Mouse (Mus musculus) c-Kit-negative CD71-positive TER-119-positive erythroid progenitor cells, embryonic 14.5 days (primary cell): ENCODE data around the gene Mctp1.
"Not testable (repeated sequence)": the region's sequence is repeated elsewhere in the genome, so short reads cannot be mapped to it uniquely, and the experiment has no call there.

Source experiments
- DNase-seq: peaks from one replicate; pipeline ENCODE4 v3.0.0-alpha.2; 2013; ENCODE audit warnings: low read depth, low spot score

The Mctp1 gene

GRCm38 (mm10) chr13:76932933-76933332 is 548.6 kb downstream of the Mctp1 start:
- no peak for DNase-seq

DNA sequence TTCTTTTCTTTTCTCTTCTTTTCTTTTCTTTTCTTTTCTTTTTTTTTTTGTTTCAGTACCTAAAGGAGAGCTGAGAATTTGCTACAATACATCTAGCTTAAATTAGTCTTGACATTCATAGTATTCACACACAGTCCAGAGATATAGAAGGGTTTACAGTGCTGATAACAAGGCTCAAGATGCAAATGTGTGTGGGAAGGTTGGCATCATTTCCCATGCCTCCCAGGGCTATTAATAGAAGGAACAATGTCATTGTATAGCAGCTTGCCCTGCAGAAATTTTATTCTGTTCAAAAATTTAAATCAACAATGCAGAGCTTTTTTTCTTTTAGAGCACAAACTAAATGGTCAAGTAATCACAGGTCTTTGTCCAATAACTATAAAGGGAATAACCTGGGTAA is 564.9 kb downstream of the Mctp1 start:
- DNase-seq = no peak

DNA sequence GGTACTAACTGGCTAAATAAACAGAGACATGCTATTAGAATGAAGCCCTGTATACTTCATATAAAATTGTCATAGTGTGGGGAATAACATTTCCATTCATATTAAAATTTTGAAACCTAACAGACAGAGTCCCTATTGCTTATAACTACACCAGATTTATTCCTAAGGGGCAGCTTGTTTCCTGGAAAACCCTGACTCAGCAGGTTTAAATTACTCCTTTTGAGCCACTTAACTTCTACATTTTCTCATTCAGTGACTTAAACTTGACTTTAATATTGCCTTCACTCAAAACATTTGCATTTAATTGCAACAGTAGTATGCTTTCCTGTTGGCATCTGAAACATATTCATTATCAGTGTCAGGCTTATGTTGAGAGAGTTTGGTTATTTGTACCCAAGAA is 583.3 kb downstream of the Mctp1 start:
- DNase-seq = no peak

- DNase-seq = no peak
Observed at GRCm38 (mm10) chr13:76969386-76969785, 585.1 kb downstream of the Mctp1 start.

DNA sequence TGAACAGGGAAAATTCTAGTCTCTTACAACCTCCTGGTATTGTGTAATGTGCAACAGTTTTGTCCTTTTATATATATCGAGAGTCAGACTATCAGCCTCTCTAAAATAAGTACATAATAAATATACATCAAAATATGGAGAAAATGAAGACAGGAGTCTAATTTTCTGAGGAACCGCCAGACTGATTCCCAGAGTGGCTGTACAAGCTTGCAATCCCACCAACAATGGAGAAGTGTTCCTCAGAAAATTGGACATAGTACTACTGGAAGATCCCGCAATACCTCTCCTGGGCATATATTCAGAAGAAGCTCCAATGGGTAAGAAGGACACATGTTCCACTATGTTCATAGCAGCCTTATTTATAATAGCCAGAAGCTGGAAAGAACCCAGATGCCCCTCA is 586.7 kb downstream of the Mctp1 start:
- not testable (repeated sequence) for DNase-seq

DNA sequence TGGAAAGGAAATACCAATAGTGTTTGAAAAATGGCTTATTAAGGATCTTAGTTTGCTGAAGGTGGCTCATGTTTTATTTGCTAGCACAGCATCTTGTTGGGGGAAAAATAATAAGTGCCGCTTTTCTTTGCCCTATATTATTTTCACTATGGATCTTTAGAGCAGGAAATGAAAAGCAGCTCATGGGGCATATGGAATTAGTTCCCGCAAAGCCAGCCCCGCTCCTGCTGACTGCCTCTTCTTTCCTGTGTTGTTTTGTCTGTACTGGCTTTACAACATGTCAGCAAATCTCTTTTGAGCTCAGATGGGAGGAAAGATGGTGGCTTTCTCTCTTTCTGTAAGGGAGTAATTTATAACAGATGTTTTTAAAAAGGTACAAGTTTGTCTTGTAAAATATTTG is 618.3 kb downstream of the Mctp1 start:
- no peak for DNase-seq

- no peak for DNase-seq
Observed at GRCm38 (mm10) chr13:77003684-77004083, 619.3 kb downstream of the Mctp1 start.

DNA sequence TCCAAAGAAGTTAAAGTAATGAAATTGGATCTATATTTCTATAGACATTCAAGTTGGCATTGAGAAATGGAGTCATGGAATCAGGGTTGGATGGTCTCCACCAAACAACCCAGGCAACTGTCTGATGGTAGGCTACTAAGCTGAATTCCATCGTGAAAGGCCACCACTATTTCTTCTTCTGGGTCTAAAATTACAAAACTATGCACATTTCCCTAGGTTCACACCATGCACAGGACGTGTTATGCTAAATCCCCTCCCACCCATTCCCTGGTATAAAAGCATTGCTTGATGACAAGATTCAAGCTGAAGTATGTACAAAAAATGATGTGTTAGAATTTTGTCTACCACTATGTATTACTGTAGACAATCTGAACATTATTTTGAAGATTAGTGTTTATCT is 634.5 kb downstream of the Mctp1 start:
- DNase-seq = no peak

- no peak for DNase-seq
Observed at GRCm38 (mm10) chr13:77029594-77029993, 645.3 kb downstream of the Mctp1 start.

DNA sequence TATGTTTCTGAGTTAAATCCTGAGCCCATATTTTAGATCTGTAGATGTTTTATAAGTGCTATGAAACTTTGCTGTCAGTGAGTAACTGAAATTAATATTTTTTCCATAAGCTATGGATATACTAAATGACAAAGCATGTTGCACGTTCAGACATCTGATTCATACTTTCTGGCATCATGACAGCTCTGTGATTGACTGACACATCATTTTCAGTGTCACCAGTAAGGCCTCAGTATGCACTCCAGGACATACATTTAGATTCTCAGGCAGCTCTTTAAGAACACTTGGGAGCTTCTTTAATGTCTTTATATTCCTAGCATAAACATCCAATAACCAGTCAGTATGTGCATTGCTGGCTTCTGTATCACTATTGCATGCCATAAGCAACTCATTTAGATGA is 659.0 kb downstream of the Mctp1 start:
- DNase-seq = no peak

DNA sequence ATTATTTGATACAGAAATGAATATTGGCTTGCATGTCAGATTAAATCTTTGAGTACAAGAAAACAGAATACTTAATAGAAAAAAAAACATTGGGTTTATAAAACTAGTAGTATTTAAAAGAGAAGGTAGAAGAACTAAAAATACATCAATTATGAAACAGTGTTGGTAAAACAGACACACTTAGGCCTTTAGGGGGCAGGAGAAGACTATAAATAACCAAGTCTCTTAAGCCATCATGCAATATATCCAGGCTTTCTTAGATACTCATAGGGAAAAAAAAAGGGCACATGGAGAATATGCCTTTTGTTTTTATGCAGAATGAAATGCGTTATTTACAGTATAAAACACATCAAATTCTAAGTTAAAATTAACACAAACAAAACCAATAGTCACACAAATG is 661.0 kb downstream of the Mctp1 start:
- DNase-seq = no peak

DNA sequence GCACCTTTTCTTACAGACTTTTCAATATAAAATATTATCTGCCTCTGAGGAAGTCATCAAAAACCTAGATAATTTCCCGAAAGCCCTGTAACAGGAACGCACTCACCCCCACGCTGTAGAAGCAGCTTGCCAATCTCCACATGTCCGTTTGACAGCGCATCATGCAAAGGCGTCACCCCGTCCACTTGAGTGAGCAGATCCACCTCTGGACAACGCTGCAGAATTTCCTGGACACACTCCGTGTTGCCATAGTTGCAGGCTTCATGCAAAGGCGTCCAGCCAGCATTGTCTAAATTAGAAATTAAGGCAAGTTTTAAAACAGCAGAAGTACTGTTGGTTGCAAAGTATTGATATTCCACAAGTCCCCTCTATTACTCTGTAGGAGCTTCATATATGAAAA is 662.1 kb downstream of the Mctp1 start:
- DNase-seq = no peak

DNA sequence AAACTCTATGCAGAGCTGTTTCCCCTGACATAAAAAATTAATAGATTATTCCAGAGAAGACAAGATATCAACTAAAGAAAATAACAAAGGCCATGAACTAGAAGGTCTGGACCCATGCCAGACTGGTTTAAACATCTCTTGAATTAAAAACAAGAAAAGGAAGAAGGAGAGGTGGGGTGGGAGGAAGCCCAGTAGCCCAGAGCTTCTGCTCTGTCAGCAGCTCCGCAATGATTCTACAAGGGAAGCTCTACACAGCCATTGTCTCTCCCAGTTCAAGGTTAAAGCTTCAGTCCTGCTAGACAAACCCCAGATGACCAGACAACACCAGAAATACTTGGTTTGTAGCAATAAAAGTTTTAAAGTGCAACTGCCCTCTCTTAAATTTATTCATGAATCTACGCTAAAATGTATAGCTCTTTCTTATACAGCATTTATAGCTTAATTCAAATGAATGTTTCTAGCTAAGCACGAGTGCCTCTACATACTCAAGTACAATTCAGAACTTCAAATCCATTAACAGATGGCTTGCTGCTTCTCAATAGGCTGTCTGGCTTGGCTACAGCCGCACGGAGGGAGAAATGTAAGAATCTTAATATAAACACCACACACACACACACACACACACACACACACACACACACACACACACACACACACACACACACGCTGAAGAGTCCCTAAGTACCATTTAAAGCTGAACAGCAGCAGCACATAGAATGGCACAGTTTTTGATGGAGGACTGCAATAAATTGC is 663.0 kb downstream of the Mctp1 start:
- DNase-seq = no peak

DNA sequence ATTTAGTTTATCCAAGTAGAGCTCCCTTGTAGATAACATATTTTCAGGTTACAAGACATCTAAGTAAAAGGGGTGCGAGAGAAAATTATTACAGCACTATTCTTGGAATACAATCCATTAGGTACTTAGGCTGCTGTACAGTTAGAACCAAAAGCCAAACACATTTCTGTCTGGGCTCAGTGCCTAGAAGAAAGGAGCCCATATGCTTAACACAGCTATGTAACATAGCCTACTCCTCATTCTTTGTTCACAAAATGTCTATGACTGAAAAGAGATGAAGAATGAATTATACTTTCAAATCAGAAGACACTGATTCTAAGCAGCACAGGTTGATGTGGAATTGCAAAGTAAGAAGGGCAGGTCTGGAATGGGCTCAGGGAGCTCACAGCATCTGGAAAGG is 664.1 kb downstream of the Mctp1 start:
- no peak for DNase-seq

- DNase-seq = no peak
Observed at GRCm38 (mm10) chr13:77049736-77050135, 665.4 kb downstream of the Mctp1 start.

DNA sequence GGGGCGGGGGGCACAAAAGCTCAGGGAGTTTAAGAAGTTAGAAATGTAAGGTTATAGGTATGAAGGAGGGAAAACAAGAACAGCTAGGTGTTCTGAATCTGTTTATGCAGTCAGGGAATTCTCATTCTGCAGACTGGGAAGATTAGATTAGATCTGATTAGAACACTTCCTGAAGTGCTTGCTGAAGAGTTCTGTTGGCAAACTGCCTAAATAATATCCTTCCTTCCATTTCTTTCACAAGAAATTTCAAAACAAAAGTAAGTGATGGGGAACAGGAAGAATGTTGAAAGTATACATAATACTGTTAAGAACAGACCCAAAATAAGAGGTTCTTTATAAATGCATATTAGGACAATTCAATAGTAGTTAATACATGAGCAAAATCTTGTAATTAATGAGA is 678.9 kb downstream of the Mctp1 start:
- DNase-seq = no peak

- no peak for DNase-seq
Observed at GRCm38 (mm10) chr13:77068847-77069246, 684.5 kb downstream of the Mctp1 start.

DNA sequence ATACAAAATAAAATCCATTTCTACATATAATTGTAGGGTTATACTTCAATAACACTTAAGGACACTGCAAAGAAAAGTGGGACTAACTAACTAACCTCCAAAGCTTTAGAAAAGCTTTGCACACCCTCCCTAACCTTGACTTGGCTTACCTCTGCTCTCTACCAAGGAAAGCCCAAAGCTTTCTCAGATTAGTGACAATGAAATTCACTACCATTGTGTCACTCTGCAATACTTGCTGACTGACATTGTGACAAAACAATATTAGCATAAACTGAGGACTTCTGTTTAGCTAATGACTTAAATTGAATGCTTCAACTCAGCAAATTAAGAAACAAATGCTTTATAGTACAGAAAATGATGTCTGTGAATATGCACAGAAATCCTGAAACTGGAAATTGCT is 687.7 kb downstream of the Mctp1 start:
- DNase-seq = no peak
